Mouse (Mus musculus): ENCODE data around the gene Smarcd2. TPM values are rescaled to one million over a fixed set of nuclear protein-coding genes. Genes with fewer than 3 reads are reported as not detected.

Gene Smarcd2
- polyA plus RNA-seq (2014; fragmentation: Nextera tagmentation; extraction: Ambion mirVana) = 11.1 and 11.7 TPM in 2 replicates

DNA sequence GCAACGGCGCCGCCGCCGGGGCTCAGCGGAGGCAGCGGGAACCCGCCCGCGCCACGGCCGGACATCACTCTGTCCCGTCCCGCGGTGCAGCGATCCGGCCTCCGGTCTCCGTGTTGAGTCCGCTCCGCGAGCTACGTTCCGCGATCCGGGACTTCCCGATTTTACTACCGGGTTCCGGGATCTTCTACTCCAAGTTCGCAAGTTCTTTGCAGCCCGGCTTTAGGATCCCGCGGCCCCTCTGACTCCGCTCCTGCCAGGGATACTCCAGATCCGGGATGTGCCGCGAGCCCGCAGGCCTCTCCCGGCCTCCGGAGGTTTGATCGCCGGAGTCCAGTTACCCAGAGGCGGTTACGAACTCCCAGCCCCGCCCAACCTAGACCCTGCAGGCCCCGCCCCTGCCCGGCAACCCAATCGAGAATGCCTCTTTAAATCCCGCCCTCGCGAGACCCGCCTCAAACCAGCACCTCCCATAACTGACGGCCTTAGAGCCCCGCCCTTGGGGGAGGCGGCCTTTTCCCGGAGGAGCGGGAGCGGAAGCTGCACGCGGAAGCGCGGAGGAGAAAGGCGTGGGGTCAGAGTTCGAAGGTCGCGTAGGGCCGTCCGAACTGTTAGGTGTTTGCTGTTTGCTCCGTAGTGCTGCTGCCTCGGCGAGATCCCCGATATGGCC is at the start of gene Smarcd2:
Gene Smarcd2 (minus strand): TSS at position 329 of the 667 bp plus-strand sequence.
- H3K9ac ChIP-seq (ENCODE audit: low read length) = peak within 1 kb of the TSS; percentile 95
- peak within 1 kb of the TSS; percentile 88 for H3K27ac ChIP-seq (ENCODE audit: low read depth, low read length)
- ATAC-seq = peak; percentile 92
- no peaks in the 10 kb centered on the region for H3K27me3 ChIP-seq (replicated peaks; ENCODE audit: control insufficient read depth, insufficient read depth, low read length)
- peak within 1 kb of the TSS; percentile 96 for H3K4me3 ChIP-seq (ENCODE audit: low read depth, low read length)
- under 1% methylated on average over 72 of the region's 72 CpGs for WGBS
- no peaks in the 10 kb centered on the region for H3K9me3 ChIP-seq (replicated peaks; ENCODE audit: control insufficient read depth, low read length)
- H3K36me3 ChIP-seq (ENCODE audit: control insufficient read depth, insufficient read depth, low read length) = no peaks in the 10 kb centered on the region
- DNase-seq (ENCODE audit: low spot score) = peak; percentile 99
- peaks cover 32% of the 10 kb centered on the region for H3K4me1 ChIP-seq (ENCODE audit: control insufficient read depth, insufficient read depth, low read length)
- peak within 1 kb of the TSS; percentile 79 for H3K4me2 ChIP-seq (ENCODE audit: low read length)

DNA sequence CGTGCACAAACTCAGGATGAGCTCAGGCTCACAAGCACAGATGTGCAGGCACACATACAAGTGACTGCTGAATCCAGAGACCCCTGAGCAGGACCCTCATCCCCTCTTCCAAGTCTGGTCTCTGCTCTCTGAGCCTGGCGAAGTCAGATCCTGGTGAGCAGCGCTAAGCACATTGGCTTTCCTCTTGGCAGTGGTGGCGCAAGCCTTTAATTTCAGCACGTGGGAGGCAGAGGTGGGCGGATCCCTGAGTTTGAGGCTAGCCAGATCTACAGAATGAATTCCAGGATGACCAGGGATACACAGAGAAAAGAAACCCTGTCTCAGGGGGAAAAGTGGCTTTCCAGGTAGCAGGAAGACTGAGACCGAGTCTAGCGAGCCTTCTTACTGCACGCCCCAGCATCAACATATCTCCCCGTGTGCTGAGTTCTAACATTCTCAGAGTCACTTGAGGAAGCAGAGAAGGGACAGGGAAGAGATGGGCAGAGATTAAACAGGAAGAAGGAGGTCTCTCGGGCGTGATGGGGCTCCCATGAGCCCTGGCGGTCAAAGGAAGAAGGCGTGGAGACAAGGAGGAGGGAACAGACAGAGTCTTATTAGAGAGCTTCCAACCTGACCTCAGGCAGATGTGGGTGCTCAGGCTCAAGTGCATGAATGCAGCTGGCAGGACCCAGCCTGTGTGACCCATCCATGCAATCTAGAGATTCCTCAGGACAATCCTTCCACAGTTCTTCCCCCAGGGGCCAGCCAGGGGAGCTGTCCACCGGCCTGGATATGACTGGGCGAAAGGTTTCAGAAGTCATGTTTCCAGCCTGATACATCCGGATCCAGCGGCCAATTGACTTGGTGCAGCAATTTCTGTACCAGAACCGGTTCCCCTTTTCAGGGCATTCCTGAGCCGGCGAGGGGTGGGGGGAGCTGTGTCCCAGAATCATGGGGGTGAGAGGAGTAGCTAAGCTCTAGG is 45.9 kb upstream of the Smarcd2 start:
- H3K36me3 ChIP-seq (ENCODE audit: control insufficient read depth, insufficient read depth, low read length) = no peaks in the 10 kb centered on the region
- ATAC-seq (no peak), DNase-seq (ENCODE audit: low spot score) (no peak)
- H3K27me3 ChIP-seq (replicated peaks; ENCODE audit: control insufficient read depth, insufficient read depth, low read length) = no peaks in the 10 kb centered on the region
- no peak overlapping the region for H3K4me3 ChIP-seq (ENCODE audit: low read depth, low read length)
- no peak overlapping the region for H3K4me2 ChIP-seq (ENCODE audit: low read length)
- H3K9ac ChIP-seq (ENCODE audit: low read length) = no peak overlapping the region
- H3K27ac ChIP-seq (ENCODE audit: low read depth, low read length) = no peak overlapping the region
- no peaks in the 10 kb centered on the region for H3K9me3 ChIP-seq (replicated peaks; ENCODE audit: control insufficient read depth, low read length)
- H3K4me1 ChIP-seq (ENCODE audit: control insufficient read depth, insufficient read depth, low read length) = no peaks in the 10 kb centered on the region
- WGBS = 76% methylated on average over 21 of the region's 21 CpGs

DNA sequence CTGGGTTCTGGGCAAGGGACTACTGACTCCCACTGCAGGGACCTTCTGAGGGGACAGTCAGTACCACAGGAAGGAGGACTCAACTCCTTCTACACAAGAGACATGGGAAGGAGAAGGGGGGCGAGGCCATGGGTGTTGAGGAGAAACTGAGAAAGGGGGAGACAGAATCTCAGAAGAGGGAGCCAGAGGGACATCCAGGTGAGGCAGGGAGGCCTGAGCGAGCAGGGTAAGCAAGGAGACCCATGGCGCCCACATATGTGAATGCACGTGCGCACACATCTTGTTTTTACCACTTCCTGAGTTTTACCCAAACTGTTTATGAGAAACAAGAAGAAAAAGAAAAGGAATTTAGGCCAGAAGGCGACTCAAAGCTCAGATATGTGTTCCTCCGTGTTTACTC is 45.0 kb upstream of the Smarcd2 start:
- Histone ChIP-seq H3K9me3 (replicated peaks; ENCODE audit: control insufficient read depth, low read length) (no peaks in the 10 kb centered on the region), H3K36me3 (ENCODE audit: control insufficient read depth, insufficient read depth, low read length) (no peaks in the 10 kb centered on the region), H3K4me2 (ENCODE audit: low read length) (no peak overlapping the region), H3K9ac (ENCODE audit: low read length) (no peak overlapping the region), H3K27me3 (replicated peaks; ENCODE audit: control insufficient read depth, insufficient read depth, low read length) (no peaks in the 10 kb centered on the region), H3K4me1 (ENCODE audit: control insufficient read depth, insufficient read depth, low read length) (no peaks in the 10 kb centered on the region), H3K27ac (ENCODE audit: low read depth, low read length) (no peak overlapping the region), H3K4me3 (ENCODE audit: low read depth, low read length) (no peak overlapping the region)
- ATAC-seq = no peak
- 81% methylated on average over 7 of the region's 7 CpGs for WGBS
- no peak for DNase-seq (ENCODE audit: low spot score)

DNA sequence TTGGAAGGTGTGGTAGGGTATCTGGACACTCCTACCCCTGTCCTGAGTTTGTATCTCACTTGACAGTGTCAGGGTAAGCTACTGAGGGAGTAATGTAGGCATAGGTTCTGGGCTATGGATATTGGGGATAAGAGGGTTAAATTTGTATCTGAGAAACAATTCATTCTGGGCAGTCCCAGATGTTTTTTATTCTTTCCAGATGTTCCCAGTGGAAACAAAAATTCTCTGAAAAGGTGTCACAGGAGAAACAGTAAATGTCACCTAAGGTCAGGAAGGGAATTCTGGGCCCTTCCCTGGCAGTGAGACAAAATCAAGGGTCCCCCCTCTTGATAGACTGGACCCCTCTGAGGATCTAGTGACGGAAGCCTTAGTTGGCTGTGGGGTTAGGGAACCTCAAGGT is 43.6 kb upstream of the Smarcd2 start:
- H3K36me3 ChIP-seq (ENCODE audit: control insufficient read depth, insufficient read depth, low read length) = no peaks in the 10 kb centered on the region
- no peaks in the 10 kb centered on the region for H3K4me1 ChIP-seq (ENCODE audit: control insufficient read depth, insufficient read depth, low read length)
- H3K9ac ChIP-seq (ENCODE audit: low read length) = no peak overlapping the region
- ATAC-seq (no peak), DNase-seq (ENCODE audit: low spot score) (no peak)
- H3K4me2 ChIP-seq (ENCODE audit: low read length) = no peak overlapping the region
- no peaks in the 10 kb centered on the region for H3K9me3 ChIP-seq (replicated peaks; ENCODE audit: control insufficient read depth, low read length)
- H3K27me3 ChIP-seq (replicated peaks; ENCODE audit: control insufficient read depth, insufficient read depth, low read length) = no peaks in the 10 kb centered on the region
- 72% methylated on average over 1 of the region's 1 CpGs for WGBS
- no peak overlapping the region for H3K4me3 ChIP-seq (ENCODE audit: low read depth, low read length)
- no peak overlapping the region for H3K27ac ChIP-seq (ENCODE audit: low read depth, low read length)

DNA sequence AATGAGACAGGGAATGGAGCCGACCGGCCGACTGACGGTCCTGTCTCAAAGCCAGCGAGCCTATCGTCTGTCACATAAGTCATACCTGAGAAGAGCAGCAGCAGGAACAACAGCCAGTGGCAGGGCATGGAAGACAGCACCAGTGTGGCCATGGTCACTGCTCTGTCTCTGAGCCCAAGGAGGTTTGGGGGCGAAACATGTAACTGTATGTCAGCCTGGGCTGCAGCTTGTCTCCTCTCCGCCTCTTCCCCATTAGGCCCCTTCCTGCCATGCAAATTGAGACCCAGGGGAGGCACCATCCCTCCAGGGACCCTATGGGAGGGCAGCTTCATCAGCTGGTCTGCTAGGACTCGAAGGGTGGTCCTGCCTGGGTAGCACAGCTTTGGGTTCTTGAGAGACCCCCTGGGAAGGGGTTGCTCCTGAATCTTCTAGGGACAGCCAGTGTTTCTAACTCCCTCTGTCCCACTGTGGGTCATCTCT is 41.6 kb upstream of the Smarcd2 start, which contains the start of gene Cd79b:
Gene Cd79b (minus strand): TSS at position 430 of the 480 bp plus-strand sequence.
- Histone ChIP-seq H3K4me2 (ENCODE audit: low read length) (no peak within 1 kb of the TSS), H3K36me3 (ENCODE audit: control insufficient read depth, insufficient read depth, low read length) (no peaks in the 10 kb centered on the region), H3K9ac (ENCODE audit: low read length) (no peak within 1 kb of the TSS), H3K4me3 (ENCODE audit: low read depth, low read length) (no peak within 1 kb of the TSS), H3K4me1 (ENCODE audit: control insufficient read depth, insufficient read depth, low read length) (no peaks in the 10 kb centered on the region), H3K9me3 (replicated peaks; ENCODE audit: control insufficient read depth, low read length) (no peaks in the 10 kb centered on the region), H3K27ac (ENCODE audit: low read depth, low read length) (no peak within 1 kb of the TSS), H3K27me3 (replicated peaks; ENCODE audit: control insufficient read depth, insufficient read depth, low read length) (no peaks in the 10 kb centered on the region)
- ATAC-seq = no peak
- no peak for DNase-seq (ENCODE audit: low spot score)
- WGBS = 82% methylated on average over 9 of the region's 9 CpGs

DNA sequence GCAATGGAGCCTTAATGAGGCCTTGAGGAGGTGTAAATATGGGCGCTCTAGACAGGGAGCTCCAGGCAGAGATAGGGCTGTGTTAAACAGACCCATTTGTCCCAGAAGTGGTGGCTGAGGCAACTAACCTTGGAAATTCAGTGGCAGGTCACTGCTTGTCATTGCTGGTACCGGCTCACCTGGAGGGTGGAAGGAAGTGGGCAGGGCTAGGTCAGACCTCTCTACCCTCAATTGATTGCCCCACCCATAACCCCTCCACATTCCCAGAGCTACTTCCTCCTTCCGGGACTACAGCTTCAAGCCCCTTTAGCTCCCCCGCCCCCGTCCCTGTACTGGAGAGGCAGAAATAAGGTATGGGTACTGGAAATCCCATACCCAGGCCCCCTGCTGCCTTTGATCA is 40.8 kb upstream of the Smarcd2 start:
- Histone ChIP-seq H3K4me1 (ENCODE audit: control insufficient read depth, insufficient read depth, low read length) (no peaks in the 10 kb centered on the region), H3K4me2 (ENCODE audit: low read length) (no peak overlapping the region), H3K27me3 (replicated peaks; ENCODE audit: control insufficient read depth, insufficient read depth, low read length) (no peaks in the 10 kb centered on the region), H3K4me3 (ENCODE audit: low read depth, low read length) (no peak overlapping the region), H3K27ac (ENCODE audit: low read depth, low read length) (no peak overlapping the region), H3K36me3 (ENCODE audit: control insufficient read depth, insufficient read depth, low read length) (no peaks in the 10 kb centered on the region), H3K9me3 (replicated peaks; ENCODE audit: control insufficient read depth, low read length) (no peaks in the 10 kb centered on the region), H3K9ac (ENCODE audit: low read length) (no peak overlapping the region)
- ATAC-seq = no peak
- WGBS = 86% methylated on average over 5 of the region's 5 CpGs
- DNase-seq (ENCODE audit: low spot score) = no peak

DNA sequence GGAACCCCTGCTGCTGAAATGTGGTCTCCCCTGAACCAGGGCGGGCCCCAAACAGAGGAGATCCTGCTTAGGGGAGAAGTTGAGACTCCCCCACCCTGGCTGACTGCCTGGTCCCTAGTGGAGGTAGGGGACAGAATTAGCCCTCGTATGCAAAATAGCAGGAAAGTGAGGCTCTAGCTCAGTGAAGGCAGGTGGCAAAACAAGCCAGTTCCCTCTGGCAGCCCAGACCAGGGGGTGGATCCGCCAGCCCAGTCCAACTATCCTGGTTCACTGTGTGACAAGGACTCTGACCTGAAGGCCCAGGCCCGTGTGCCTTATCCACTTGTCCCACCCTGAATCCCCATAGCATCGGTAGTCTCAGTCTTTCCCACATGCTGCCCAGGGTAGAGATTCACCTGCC is 37.4 kb upstream of the Smarcd2 start:
- Histone ChIP-seq H3K27me3 (replicated peaks; ENCODE audit: control insufficient read depth, insufficient read depth, low read length) (no peaks in the 10 kb centered on the region), H3K4me1 (ENCODE audit: control insufficient read depth, insufficient read depth, low read length) (no peaks in the 10 kb centered on the region), H3K9me3 (replicated peaks; ENCODE audit: control insufficient read depth, low read length) (no peaks in the 10 kb centered on the region), H3K27ac (ENCODE audit: low read depth, low read length) (no peak overlapping the region), H3K9ac (ENCODE audit: low read length) (no peak overlapping the region), H3K4me3 (ENCODE audit: low read depth, low read length) (no peak overlapping the region), H3K4me2 (ENCODE audit: low read length) (no peak overlapping the region), H3K36me3 (ENCODE audit: control insufficient read depth, insufficient read depth, low read length) (no peaks in the 10 kb centered on the region)
- 66% methylated on average over 5 of the region's 5 CpGs for WGBS
- no peak for ATAC-seq
- no peak for DNase-seq (ENCODE audit: low spot score)

DNA sequence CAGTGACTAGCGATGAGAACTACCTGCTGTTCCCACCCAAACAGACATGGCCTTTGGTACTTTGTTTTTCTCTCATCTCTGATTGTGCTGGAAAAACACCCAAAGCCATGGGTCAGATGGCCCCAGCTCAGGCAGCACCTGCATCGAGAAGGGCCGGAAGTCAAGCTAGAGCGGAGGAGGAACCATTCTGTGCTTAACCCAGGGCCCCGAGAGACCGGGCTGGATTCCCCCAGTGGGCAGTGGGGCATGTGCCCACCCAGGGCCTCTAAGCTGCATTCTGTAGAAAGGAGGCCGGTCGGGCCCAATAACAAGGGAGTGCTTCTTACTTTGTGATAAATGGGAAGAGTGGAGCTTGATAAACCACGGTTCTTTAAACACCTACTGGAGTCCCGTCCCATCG is 35.4 kb upstream of the Smarcd2 start:
- WGBS = 83% methylated on average over 11 of the region's 11 CpGs
- ATAC-seq = no peak

More for the DNA sequence above, 35.4 kb upstream of the Smarcd2 start:
- no peak overlapping the region for H3K4me2 ChIP-seq (ENCODE audit: low read length)
- no peaks in the 10 kb centered on the region for H3K4me1 ChIP-seq (ENCODE audit: control insufficient read depth, insufficient read depth, low read length)
- no peaks in the 10 kb centered on the region for H3K36me3 ChIP-seq (ENCODE audit: control insufficient read depth, insufficient read depth, low read length)
- H3K9ac ChIP-seq (ENCODE audit: low read length) = no peak overlapping the region
- H3K9me3 ChIP-seq (replicated peaks; ENCODE audit: control insufficient read depth, low read length) = no peaks in the 10 kb centered on the region
- no peak overlapping the region for H3K27ac ChIP-seq (ENCODE audit: low read depth, low read length)
- no peak overlapping the region for H3K4me3 ChIP-seq (ENCODE audit: low read depth, low read length)
- DNase-seq (ENCODE audit: low spot score) = no peak
- no peaks in the 10 kb centered on the region for H3K27me3 ChIP-seq (replicated peaks; ENCODE audit: control insufficient read depth, insufficient read depth, low read length)
